Mouse (Mus musculus) heart, embryonic 11.5 days (tissue): Measurements from ENCODE around the gene Dhrs7c. TPM values are rescaled to one million over a fixed set of nuclear protein-coding genes. Genes with fewer than 3 reads are reported as not detected.

Experiments used
- ATAC-seq: fragments of 200-750 bp; cut with Nextera tagmentation; replicated peaks from 2 replicates; pipeline ENCODE4 v1.8.0; 2017; ENCODE audit warnings: moderate library complexity; ENCODE audit not compliant: insufficient number of reproducible peaks, low FRiP score, low TSS enrichment
- H3K27ac ChIP-seq: fragments of 300-500 bp; sonication (generic); 2 replicates; pipeline ENCODE4 v1.5.1; 2014; ENCODE audit warnings: mild to moderate bottlenecking, low read depth, low read length
- H3K27me3 ChIP-seq: fragments of 300-500 bp; sonication (generic); 2 replicates; pipeline ENCODE4 v1.6.1; 2014; ENCODE audit warnings: mild to moderate bottlenecking, low read length, mixed read lengths; ENCODE audit not compliant: control insufficient read depth, insufficient read depth
- H3K36me3 ChIP-seq: fragments of 300-500 bp; sonication (generic); 2 replicates; pipeline ENCODE4 v1.6.1; 2014; ENCODE audit warnings: mild to moderate bottlenecking, low read length, moderate library complexity, mixed read lengths; ENCODE audit not compliant: control insufficient read depth, insufficient read depth
- H3K4me1 ChIP-seq: fragments of 300-500 bp; sonication (generic); 2 replicates; pipeline ENCODE4 v1.6.1; 2014; ENCODE audit warnings: low read length; ENCODE audit not compliant: control insufficient read depth, insufficient read depth
- H3K4me2 ChIP-seq: fragments of 300-500 bp; sonication (generic); 2 replicates; pipeline ENCODE4 v1.6.1; 2014; ENCODE audit warnings: mild to moderate bottlenecking, moderate library complexity
- H3K4me3 ChIP-seq: fragments of 300-500 bp; sonication (generic); 2 replicates; pipeline ENCODE4 v1.5.1; 2014; ENCODE audit warnings: low read depth, low read length
- H3K9ac ChIP-seq: fragments of 300-500 bp; sonication (generic); 2 replicates; pipeline ENCODE4 v1.6.1; 2014; ENCODE audit warnings: mild to moderate bottlenecking, low read depth, low read length, moderate library complexity
- H3K9me3 ChIP-seq: fragments of 300-500 bp; sonication (generic); replicated peaks from 2 replicates; pipeline ENCODE4 v1.6.1; 2016; ENCODE audit warnings: low read length; ENCODE audit not compliant: control insufficient read depth
- WGBS: fragments of 180-500 bp; shearing (Covaris S2); extraction: QIAGEN DNeasy Blood & Tissue Kit; methylation state at CpG from one replicate; pipeline ENCODE4 v1.1.7; 2014; ENCODE audit not compliant: insufficient replicate concordance; 5-methylcytosine and 5-hydroxymethylcytosine counted together
- polyA plus RNA-seq: library from polyadenylated mRNA; unstranded; fragments of >200 nt; fragmentation: Nextera tagmentation; extraction: Ambion mirVana; gene quantifications from 2 replicates; pipeline ENCODE4 v1.2.1, GENCODE M21; 2014

Gene Dhrs7c
- polyA plus RNA-seq, result 0.39 and 0.86 TPM in 2 replicates

- Histone ChIP-seq H3K9ac (no peak within 1 kb of the TSS), H3K4me2 (no peak within 1 kb of the TSS), H3K27ac (no peak within 1 kb of the TSS), H3K4me1 (0 out of 2 replicates have a peak, but pooled peaks cover 4% of the 10 kb centered on the region), H3K36me3 (no peaks in the 10 kb centered on the region), H3K27me3 (no peaks in the 10 kb centered on the region), H3K4me3 (no peak within 1 kb of the TSS), H3K9me3 (no peaks in the 10 kb centered on the region)
- WGBS, result 70% methylated on average over 7 of the region's 7 CpGs
- ATAC-seq, result no peak
Observed at GRCm38 (mm10) chr11:67797931-67798330, at the start of gene Dhrs7c. Dhrs7c (plus strand) TSS chr11:67798187.

GRCm38 (mm10) chr11:67756287-67756686 is 41.7 kb upstream of the Dhrs7c start:
- no peaks in the 10 kb centered on the region for H3K4me1 ChIP-seq
- H3K36me3 ChIP-seq, result no peaks in the 10 kb centered on the region
- no peak overlapping the region for H3K4me3 ChIP-seq
- no peaks in the 10 kb centered on the region for H3K9me3 ChIP-seq
- no peaks in the 10 kb centered on the region for H3K27me3 ChIP-seq
- no peak for ATAC-seq
- H3K27ac ChIP-seq, result no peak overlapping the region
- H3K9ac ChIP-seq, result no peak overlapping the region
- no peak overlapping the region for H3K4me2 ChIP-seq
- WGBS, result 94% methylated on average over 1 of the region's 1 CpGs

- ATAC-seq, result no peak
- WGBS, result 64% methylated on average over 15 of the region's 15 CpGs
- Histone ChIP-seq H3K27me3 (no peaks in the 10 kb centered on the region), H3K4me1 (no peaks in the 10 kb centered on the region), H3K4me3 (no peak overlapping the region), H3K27ac (no peak overlapping the region), H3K4me2 (no peak overlapping the region), H3K9ac (no peak overlapping the region), H3K9me3 (no peaks in the 10 kb centered on the region), H3K36me3 (no peaks in the 10 kb centered on the region)
Observed at GRCm38 (mm10) chr11:67757373-67758167, 40.4 kb upstream of the Dhrs7c start.

GRCm38 (mm10) chr11:67771053-67771452 is 26.9 kb upstream of the Dhrs7c start, which contains the start of gene Glp2r:
Glp2r (minus strand) TSS chr11:67771153.
- no peaks in the 10 kb centered on the region for H3K4me1 ChIP-seq
- H3K27me3 ChIP-seq, result no peaks in the 10 kb centered on the region
- H3K27ac ChIP-seq, result no peak within 1 kb of the TSS
- no peak within 1 kb of the TSS for H3K4me2 ChIP-seq
- ATAC-seq, result no peak
- no peak within 1 kb of the TSS for H3K4me3 ChIP-seq
- H3K36me3 ChIP-seq, result no peaks in the 10 kb centered on the region
- no peaks in the 10 kb centered on the region for H3K9me3 ChIP-seq
- WGBS, result 74% methylated on average over 14 of the region's 14 CpGs
- H3K9ac ChIP-seq, result no peak within 1 kb of the TSS

- Histone ChIP-seq H3K27ac (no peak overlapping the region), H3K27me3 (no peaks in the 10 kb centered on the region), H3K36me3 (no peaks in the 10 kb centered on the region), H3K9ac (no peak overlapping the region), H3K9me3 (no peaks in the 10 kb centered on the region), H3K4me1 (no peaks in the 10 kb centered on the region), H3K4me2 (no peak overlapping the region), H3K4me3 (no peak overlapping the region)
- 68% methylated on average over 2 of the region's 2 CpGs for WGBS
- no peak for ATAC-seq
Observed at GRCm38 (mm10) chr11:67771691-67772090, 26.3 kb upstream of the Dhrs7c start.

GRCm38 (mm10) chr11:67772577-67772976 is 25.4 kb upstream of the Dhrs7c start:
- Histone ChIP-seq H3K27ac (no peak overlapping the region), H3K4me2 (no peak overlapping the region), H3K27me3 (no peaks in the 10 kb centered on the region), H3K4me3 (no peak overlapping the region), H3K9me3 (no peaks in the 10 kb centered on the region), H3K4me1 (no peaks in the 10 kb centered on the region), H3K36me3 (no peaks in the 10 kb centered on the region), H3K9ac (no peak overlapping the region)
- no peak for ATAC-seq
- 27% methylated on average over 8 of the region's 8 CpGs for WGBS

- Histone ChIP-seq H3K27ac (no peak within 1 kb of the TSS), H3K9ac (no peak within 1 kb of the TSS), H3K27me3 (no peaks in the 10 kb centered on the region), H3K4me1 (no peaks in the 10 kb centered on the region), H3K36me3 (no peaks in the 10 kb centered on the region), H3K4me3 (no peak within 1 kb of the TSS), H3K9me3 (no peaks in the 10 kb centered on the region), H3K4me2 (no peak within 1 kb of the TSS)
- ATAC-seq, result no peak
- 78% methylated on average over 12 of the region's 12 CpGs for WGBS
Observed at GRCm38 (mm10) chr11:67774379-67774778, 23.6 kb upstream of the Dhrs7c start, which contains the start of gene Gsg1l2. Gsg1l2 (plus strand) TSS chr11:67774608.

- ATAC-seq, result no peak
- Histone ChIP-seq H3K27me3 (no peaks in the 10 kb centered on the region), H3K9me3 (no peaks in the 10 kb centered on the region), H3K4me3 (no peak overlapping the region), H3K4me2 (no peak overlapping the region), H3K9ac (no peak overlapping the region), H3K4me1 (peaks cover 13% of the 10 kb centered on the region; the same call in 1 of the 2 replicates), H3K27ac (peak overlapping the region; percentile 36; the same call in 1 of the 2 replicates), H3K36me3 (no peaks in the 10 kb centered on the region)
- 39% methylated on average over 11 of the region's 11 CpGs for WGBS
Observed at GRCm38 (mm10) chr11:67790182-67790581, 7.8 kb upstream of the Dhrs7c start.
